Mouse (Mus musculus): ENCODE data around the gene Anp32e. TPM values are rescaled to one million over a fixed set of nuclear protein-coding genes. Genes with fewer than 3 reads are reported as not detected.
A peak's percentile ranks its signal among the peaks of the same experiment; 100 is the strongest.

Anp32e gene
- polyA plus RNA-seq, 1 experiment from 2014 or later, result 110 TPM

- Histone ChIP-seq H3K27ac (ENCODE audit: low read length) (peak overlapping the region; percentile 98), H3K4me2 (ENCODE audit: low read length) (peak overlapping the region; percentile 84), H3K4me1 (ENCODE audit: control insufficient read depth, insufficient read depth, low read length) (peaks cover 40% of the 10 kb centered on the region), H3K9me3 (replicated peaks; ENCODE audit: control insufficient read depth, low read length, poor library complexity, severe bottlenecking) (no peaks in the 10 kb centered on the region), H3K9ac (ENCODE audit: low read depth, low read length) (peak overlapping the region; percentile 96), H3K27me3 (ENCODE audit: control insufficient read depth, insufficient read depth, low read depth, low read length) (no peaks in the 10 kb centered on the region), H3K4me3 (ENCODE audit: low read depth, low read length) (peak overlapping the region; percentile 80), H3K36me3 (ENCODE audit: control insufficient read depth, insufficient read depth, low read length) (peaks cover 14% of the 10 kb centered on the region)
- 3% methylated on average over 6 of the region's 6 CpGs for WGBS
- no peak for ATAC-seq
Observed at GRCm38 (mm10) chr3:95994381-95994846, 65.4 kb downstream of the Anp32e start.

- H3K4me1 ChIP-seq (ENCODE audit: control insufficient read depth, insufficient read depth, low read length), result peaks cover 40% of the 10 kb centered on the region
- no peaks in the 10 kb centered on the region for H3K9me3 ChIP-seq (replicated peaks; ENCODE audit: control insufficient read depth, low read length, poor library complexity, severe bottlenecking)
- peak overlapping the region; percentile 98 for H3K27ac ChIP-seq (ENCODE audit: low read length)
- peak overlapping the region; percentile 96 for H3K9ac ChIP-seq (ENCODE audit: low read depth, low read length)
- ATAC-seq, result peak; percentile 68
- peak overlapping the region; percentile 84 for H3K4me2 ChIP-seq (ENCODE audit: low read length)
- H3K4me3 ChIP-seq (ENCODE audit: low read depth, low read length), result peak overlapping the region; percentile 80
- WGBS, result under 1% methylated on average over 41 of the region's 51 CpGs
- H3K36me3 ChIP-seq (ENCODE audit: control insufficient read depth, insufficient read depth, low read length), result peaks cover 10% of the 10 kb centered on the region
- no peaks in the 10 kb centered on the region for H3K27me3 ChIP-seq (ENCODE audit: control insufficient read depth, insufficient read depth, low read depth, low read length)
Observed at GRCm38 (mm10) chr3:95994975-95995801, 66.1 kb downstream of the Anp32e start.

GRCm38 (mm10) chr3:95995802-95996428 is 66.9 kb downstream of the Anp32e start, which contains the start of gene Plekho1:
Plekho1 (minus strand) TSS chr3:95996001.
- WGBS, result 1% methylated on average over 44 of the region's 84 CpGs
- Histone ChIP-seq H3K9ac (ENCODE audit: low read depth, low read length) (peak within 1 kb of the TSS; percentile 96), H3K4me1 (ENCODE audit: control insufficient read depth, insufficient read depth, low read length) (peaks cover 40% of the 10 kb centered on the region), H3K4me3 (ENCODE audit: low read depth, low read length) (peak within 1 kb of the TSS; percentile 80), H3K9me3 (replicated peaks; ENCODE audit: control insufficient read depth, low read length, poor library complexity, severe bottlenecking) (no peaks in the 10 kb centered on the region), H3K36me3 (ENCODE audit: control insufficient read depth, insufficient read depth, low read length) (peaks cover 3% of the 10 kb centered on the region; the same call in 1 of the 2 replicates), H3K27me3 (ENCODE audit: control insufficient read depth, insufficient read depth, low read depth, low read length) (no peaks in the 10 kb centered on the region), H3K4me2 (ENCODE audit: low read length) (peak within 1 kb of the TSS; percentile 84), H3K27ac (ENCODE audit: low read length) (peak within 1 kb of the TSS; percentile 98)
- peak; percentile 69 for ATAC-seq

GRCm38 (mm10) chr3:95996451-95997073 is 67.5 kb downstream of the Anp32e start:
- Histone ChIP-seq H3K4me2 (ENCODE audit: low read length) (peak overlapping the region; percentile 84), H3K4me1 (ENCODE audit: control insufficient read depth, insufficient read depth, low read length) (peaks cover 40% of the 10 kb centered on the region)
- WGBS, result 6% methylated on average over 6 of the region's 6 CpGs

More at GRCm38 (mm10) chr3:95996451-95997073, 67.5 kb downstream of the Anp32e start:
- H3K27ac ChIP-seq (ENCODE audit: low read length), result peak overlapping the region; percentile 98
- no peaks in the 10 kb centered on the region for H3K27me3 ChIP-seq (ENCODE audit: control insufficient read depth, insufficient read depth, low read depth, low read length)
- no peak for ATAC-seq
- H3K9ac ChIP-seq (ENCODE audit: low read depth, low read length), result peak overlapping the region; percentile 96
- H3K9me3 ChIP-seq (replicated peaks; ENCODE audit: control insufficient read depth, low read length, poor library complexity, severe bottlenecking), result no peaks in the 10 kb centered on the region
- peak overlapping the region; percentile 80 for H3K4me3 ChIP-seq (ENCODE audit: low read depth, low read length)
- peaks cover under 1% of the 10 kb centered on the region; the same call in 1 of the 2 replicates for H3K36me3 ChIP-seq (ENCODE audit: control insufficient read depth, insufficient read depth, low read length)

Other genes with a start within 250 kb of the Anp32e start
- 0.80 and 1.0 TPM in 2 replicates for gene Adamtsl4, start 241.3 kb upstream of the Anp32e start, polyA plus RNA-seq (2015; fragmentation: Nextera tagmentation; extraction: Ambion mirVana)
- gene Ecm1, start 189.7 kb upstream of the Anp32e start, polyA plus RNA-seq (2015; fragmentation: Nextera tagmentation; extraction: Ambion mirVana), result 10.0 and 11.5 TPM in 2 replicates
- gene Tars2, start 169.0 kb upstream of the Anp32e start, polyA plus RNA-seq (2015; fragmentation: Nextera tagmentation; extraction: Ambion mirVana), result 46.2 and 54.1 TPM in 2 replicates
- gene Rprd2, start 110.4 kb upstream of the Anp32e start, polyA plus RNA-seq (2015; fragmentation: Nextera tagmentation; extraction: Ambion mirVana), result 21.0 and 24.6 TPM in 2 replicates
- gene Prpf3, start 73.4 kb upstream of the Anp32e start, polyA plus RNA-seq (2015; fragmentation: Nextera tagmentation; extraction: Ambion mirVana), result 33.0 and 35.4 TPM in 2 replicates
- 247 and 260 TPM in 2 replicates for gene Mrps21, start 57.7 kb upstream of the Anp32e start, polyA plus RNA-seq (2015; fragmentation: Nextera tagmentation; extraction: Ambion mirVana)
- gene Ciart, start 47.0 kb upstream of the Anp32e start, polyA plus RNA-seq (2015; fragmentation: Nextera tagmentation; extraction: Ambion mirVana), result 4.8 and 5.2 TPM in 2 replicates
- gene BC028528, start 37.2 kb upstream of the Anp32e start, polyA plus RNA-seq (2015; fragmentation: Nextera tagmentation; extraction: Ambion mirVana), result 18.2 and 18.5 TPM in 2 replicates
- gene Aph1a, start 35.3 kb upstream of the Anp32e start, polyA plus RNA-seq (2015; fragmentation: Nextera tagmentation; extraction: Ambion mirVana), result 27.1 and 35.1 TPM in 2 replicates
- gene Car14, start 24.6 kb upstream of the Anp32e start, polyA plus RNA-seq (2015; fragmentation: Nextera tagmentation; extraction: Ambion mirVana), result 7.6 and 9.2 TPM in 2 replicates
- gene Plekho1, start 66.8 kb downstream of the Anp32e start, polyA plus RNA-seq (2015; fragmentation: Nextera tagmentation; extraction: Ambion mirVana), result 46.1 and 54.6 TPM in 2 replicates
- 62.0 and 64.7 TPM in 2 replicates for gene Vps45, start 129.2 kb downstream of the Anp32e start, polyA plus RNA-seq (2015; fragmentation: Nextera tagmentation; extraction: Ambion mirVana)
- 7.0 and 8.4 TPM in 2 replicates for gene Otud7b, start 175.3 kb downstream of the Anp32e start, polyA plus RNA-seq (2015; fragmentation: Nextera tagmentation; extraction: Ambion mirVana)
- 7.8 and 15.1 TPM in 2 replicates for gene Mtmr11, start 232.8 kb downstream of the Anp32e start, polyA plus RNA-seq (2015; fragmentation: Nextera tagmentation; extraction: Ambion mirVana)
- gene Sf3b4, start 243.1 kb downstream of the Anp32e start, polyA plus RNA-seq (2015; fragmentation: Nextera tagmentation; extraction: Ambion mirVana), result 134 and 136 TPM in 2 replicates

Measured in midbrain, embryonic 16.5 days (tissue).